Mouse (Mus musculus): ENCODE measurements around the gene Bend7.

The Bend7 gene

DNA sequence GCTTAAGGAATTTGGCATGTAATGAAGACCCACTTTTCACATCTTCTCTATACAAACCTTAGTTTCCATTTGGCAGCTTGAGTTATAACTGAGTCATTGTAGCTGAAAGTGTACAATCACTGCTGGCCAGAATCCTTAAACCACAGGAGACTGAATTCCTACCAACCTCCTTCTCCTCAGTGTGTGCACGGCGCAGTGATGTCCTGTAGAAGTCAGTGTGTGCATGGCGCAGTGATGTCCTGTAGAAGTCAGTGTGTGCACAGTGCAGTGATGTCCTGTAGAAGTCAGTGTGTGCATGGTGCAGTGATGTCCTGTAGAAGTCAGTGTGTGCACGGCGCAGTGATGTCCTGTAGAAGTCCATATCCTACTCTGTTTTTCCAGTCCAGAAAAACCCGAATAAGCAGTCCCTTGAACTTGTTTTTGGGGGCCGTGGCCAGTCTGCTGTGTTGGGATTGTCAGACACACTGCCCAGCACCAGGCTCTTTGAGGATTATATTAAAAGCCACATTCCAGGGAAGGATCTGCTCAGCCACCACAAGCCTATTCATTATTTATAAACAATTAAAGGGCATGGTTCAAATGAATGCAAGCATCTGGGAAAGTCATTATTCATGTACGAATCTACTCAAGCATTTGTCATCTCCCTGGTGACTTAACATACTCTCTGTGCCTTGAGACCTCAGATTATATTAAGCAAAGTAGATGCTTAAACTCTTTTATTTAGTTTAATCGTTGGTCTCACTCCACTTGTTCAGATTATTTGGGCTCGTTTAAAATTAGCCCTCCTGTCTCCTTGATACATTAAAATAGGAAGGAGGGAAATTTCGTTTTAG, 65.4 kb downstream of the Bend7 start:
- no peak for DNase-seq

DNA sequence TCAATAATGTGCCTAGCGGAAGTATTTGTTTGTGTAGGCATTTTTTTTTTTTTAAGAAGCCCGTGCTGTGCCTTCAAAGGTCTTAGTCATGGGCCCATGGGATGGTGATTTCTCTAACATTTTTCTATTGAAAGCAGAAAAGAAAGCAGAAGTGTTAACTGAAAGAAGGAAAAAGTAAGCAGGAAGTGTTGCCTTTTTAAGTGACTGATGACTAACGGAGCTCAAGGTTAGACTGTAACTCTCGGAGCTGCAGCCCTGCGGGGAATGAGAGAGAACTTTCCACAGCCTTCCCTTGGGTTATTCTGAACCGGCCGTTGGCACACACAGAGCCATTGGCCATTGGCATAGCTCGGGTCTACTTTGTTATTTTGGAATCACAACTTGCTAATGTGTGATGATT, 66.4 kb downstream of the Bend7 start:
- no peak for DNase-seq

DNA sequence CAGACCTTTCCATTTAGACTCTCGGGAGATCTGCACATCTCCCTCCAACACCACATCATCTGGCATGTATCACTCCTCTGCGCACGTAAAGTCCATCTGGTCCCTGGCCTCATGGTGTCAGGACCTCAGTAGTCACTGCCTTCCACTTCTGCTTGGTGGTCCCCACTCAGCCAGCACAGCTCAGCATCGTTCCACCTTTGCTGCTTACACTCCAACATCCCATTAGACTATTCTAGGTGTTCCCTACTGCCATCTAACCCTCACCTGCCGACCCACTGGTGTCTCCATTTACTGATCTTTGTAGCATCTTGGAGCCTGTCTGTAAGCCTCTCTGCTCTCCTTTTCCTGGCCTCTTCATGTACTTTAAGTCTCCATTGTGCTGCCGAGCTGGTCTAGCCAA, 67.4 kb downstream of the Bend7 start:
- no peak for DNase-seq

DNA sequence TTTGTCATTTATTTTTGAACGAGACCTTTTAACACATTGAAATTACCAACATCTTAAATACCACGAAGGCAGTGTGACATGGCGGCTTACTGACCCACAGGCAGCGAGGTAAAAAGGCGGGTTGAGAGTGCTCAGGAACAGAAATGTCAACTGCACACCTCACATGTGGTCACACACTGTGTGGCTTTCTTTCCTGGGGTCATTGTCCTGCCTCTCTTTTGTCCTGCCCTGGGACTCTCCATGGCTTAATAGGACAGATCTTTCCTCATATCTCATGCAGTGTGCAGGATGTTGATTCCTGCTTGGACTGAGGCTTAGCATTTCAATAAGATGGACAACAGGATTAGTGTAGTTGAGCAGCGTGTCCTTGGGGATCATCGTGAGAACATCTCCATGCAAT, 69.6 kb downstream of the Bend7 start:
- no peak for DNase-seq

DNA sequence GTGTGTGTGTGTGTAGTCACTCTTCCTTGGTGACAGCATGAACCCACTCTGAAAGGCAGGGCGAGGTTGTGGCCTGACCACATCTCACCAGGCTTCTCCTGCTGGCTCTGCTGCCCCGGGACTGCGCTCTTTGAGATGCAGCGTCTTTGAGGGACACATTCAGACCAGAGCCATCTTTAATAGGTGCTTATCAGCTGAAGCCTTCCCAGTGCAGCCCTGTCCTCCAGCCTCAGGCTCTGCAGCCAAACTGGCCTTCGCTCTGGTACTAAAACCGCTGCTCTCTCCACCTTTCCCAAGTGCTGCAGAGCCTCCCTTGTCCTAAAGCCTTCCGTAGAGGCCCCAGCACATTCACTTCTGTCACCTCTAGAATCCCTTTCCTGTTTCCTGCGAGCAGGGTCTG, 74.0 kb downstream of the Bend7 start:
- DNase-seq: no peak

DNA sequence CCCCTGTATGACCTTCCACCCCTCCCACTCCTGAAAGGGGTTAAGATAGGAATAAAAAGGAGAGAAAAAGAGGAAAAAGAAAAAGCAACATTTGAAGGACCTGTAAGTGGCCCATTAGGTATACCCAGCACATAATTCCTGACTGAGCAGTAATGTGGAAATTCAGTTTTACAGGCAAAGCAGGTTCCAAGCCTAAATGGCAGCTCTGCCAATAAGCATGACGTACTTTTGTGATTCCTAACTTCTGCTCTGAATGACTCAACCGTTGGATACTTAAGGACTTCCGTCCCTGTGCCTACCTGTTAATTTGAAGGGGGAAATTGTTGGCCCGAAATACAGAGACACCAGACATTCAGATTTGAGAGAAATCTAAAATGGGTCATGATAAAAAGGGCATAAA, 74.9 kb downstream of the Bend7 start:
- peak in 1 of 2 experiments; percentile 9 for DNase-seq

DNA sequence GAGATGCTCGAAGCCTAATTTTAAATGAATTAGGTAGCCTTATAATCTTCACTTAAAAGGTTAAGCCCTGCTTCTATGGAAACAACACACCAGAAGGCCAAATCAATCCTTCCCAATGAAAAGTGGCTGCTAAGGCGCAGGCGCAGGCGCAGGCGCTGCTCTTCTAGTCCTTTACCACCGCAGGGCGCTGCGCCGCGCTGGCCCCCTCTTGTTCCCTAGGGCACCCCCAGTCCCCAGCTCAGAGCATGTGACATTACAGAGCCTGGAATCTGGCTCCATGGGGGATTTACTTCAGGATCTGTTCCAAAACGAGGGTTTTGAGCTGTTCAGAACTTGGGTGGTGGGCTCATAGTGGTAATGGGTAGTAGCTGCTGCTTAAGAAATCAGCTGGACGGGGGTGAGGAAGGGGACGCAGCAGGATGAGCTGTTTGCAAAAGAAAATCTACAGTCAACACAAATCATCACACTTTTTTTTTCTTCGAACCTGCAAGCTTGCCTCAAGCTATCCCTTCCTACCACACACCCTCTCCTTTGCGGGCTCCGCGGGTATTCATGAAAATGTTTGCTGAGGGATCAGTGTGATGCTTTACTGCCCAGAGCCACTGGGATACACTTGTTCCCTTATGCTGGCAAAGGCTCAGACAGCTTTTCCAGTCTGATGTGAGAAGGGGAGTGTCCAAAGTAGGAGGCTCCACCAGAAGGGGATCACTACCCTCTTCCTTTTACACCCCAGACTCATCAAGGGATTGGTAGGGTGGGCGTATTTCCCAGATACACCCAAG, 85.0 kb downstream of the Bend7 start:
- DNase-seq: no peak

DNA sequence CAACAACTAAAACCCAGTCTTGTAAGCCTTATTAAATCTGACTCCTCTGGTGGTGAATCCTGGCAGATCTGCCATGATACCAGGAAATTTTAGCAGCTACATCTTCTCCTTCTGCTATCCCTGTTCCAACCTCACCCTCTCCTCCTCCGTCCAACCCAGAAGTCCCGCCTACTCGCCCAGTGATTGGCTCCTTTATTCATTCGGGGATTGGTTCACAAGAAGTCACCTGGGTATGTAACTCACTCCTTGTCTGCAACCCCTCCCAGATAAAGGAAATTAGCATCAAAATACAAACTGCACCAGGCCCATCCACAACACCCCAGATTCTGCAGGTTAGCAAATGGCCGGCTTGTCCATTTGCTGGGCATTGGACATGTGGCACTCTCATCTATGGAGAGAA, 98.7 kb downstream of the Bend7 start:
- DNase-seq: no peak

DNA sequence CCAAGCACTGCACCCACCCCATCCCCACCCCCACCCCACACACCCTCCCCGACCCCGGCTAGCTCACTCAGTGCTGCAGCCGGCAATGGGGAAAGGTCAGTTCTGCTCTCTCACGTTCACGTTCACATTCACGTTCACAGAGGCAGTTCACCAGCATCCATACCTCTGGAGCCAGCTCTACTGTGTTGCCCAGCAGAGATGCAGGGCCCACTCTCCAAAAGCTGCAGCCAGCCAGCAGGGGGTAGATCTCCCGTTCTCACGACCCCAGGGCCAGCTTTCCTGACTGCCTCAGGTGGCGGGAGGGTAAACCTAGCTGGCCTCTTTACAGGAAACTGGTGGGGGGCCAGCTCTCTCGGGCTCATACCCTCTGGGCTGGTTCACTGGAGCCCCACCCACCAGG, 100.0 kb downstream of the Bend7 start:
- DNase-seq: no peak

DNA sequence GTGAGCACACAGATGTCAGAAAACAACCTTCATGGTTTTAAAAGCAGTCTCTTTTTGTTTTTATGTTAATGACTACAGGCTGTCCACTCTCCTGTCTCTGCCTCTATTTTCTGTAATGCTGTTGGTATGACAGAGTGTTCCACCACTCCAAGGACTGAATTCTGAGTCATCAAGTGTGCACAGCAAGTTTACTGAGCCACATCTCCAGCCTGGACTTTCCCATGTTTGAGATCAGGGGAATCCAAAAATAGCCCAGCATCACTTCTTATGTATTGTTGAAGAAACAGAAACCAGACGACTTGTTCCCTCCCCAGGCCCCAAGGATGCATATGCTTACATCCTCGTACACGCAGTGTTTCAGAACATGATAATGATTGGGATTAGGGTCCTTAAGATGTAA, 102.6 kb downstream of the Bend7 start:
- no peak for DNase-seq

DNA sequence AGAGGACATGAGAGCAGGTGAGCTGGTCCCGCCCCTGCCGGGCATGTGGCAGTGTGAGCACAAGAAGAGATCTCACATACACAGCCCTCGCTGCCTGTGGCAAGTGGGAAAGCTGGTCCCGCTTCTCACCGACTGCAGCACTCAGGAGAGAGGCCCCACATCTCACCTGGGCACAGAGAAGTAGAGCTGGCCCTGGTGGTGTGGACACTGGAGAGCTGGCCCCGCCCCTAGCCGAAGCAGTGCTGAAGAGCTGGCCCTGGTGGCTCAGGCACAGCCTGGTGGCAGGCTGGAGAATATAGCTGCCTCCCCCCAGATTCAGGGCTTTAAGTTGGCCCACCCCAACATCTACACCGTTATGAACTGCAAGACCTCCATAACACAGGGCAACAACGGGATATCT, 106.4 kb downstream of the Bend7 start:
- DNase-seq: peak in 1 of 2 experiments; percentile 6

DNA sequence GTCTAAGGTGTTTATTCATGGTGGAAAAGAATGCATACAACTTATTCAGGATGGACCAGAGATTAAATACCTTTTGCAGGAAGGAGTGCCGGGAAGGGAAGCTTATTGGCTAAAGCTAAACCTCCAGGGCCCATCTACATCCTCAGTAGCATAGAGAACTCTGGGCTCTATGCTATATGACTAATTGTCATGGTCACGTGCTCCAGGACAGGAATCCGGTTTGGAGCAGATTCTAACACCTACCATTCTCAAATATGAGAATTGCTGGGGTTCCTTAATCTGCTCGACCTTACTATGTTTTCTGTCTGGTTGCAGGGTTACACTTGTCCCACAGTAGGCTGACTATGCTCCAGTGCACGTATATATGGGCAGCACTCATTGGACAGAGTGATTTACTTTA, 110.4 kb downstream of the Bend7 start:
- DNase-seq: no peak

DNA sequence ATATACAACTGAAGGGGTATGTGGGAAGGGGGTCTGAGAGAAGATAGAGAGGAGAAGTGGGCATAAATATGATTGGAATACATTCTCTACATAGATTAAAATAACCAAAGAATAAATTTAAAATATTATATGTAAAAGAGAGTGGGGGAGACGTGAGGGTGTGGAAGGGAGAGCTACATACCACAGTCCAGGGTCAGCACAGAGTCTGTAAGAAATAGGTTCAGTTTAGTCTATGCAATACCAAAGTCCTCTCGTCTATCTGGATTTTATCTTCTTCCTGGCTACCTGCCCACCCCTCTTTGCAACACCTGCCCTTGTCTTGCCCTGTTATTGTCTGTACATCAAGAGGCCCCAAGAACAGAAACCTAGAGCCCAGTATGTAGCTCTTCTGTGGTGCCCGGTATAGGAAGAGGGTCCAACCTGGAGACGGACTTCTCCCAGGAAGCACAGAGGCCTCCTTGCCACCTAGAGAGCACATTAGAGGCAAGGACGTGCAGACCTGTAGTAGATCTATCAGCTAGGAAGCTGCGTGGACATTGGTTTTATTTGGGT, 110.9 kb downstream of the Bend7 start:
- no peak for DNase-seq

DNA sequence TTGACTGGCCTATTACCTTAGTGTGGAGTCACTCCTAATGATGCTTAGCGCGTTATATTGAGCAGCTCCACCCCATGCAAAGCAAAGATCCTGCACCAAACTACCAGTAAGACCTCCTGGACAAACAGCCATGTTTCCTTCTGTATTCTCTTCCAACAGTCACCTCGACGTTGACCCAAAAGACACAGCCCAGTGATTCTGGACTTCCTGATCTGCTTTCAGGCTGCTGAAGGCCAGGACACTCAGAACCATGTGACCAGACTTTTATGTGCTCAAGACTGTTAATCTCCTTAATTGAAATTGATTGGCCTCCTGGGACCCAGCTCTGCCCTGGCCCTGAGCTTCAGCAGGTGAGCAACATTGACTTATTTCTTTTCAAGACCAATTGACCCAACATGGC, 111.4 kb downstream of the Bend7 start:
- DNase-seq: no peak

DNA sequence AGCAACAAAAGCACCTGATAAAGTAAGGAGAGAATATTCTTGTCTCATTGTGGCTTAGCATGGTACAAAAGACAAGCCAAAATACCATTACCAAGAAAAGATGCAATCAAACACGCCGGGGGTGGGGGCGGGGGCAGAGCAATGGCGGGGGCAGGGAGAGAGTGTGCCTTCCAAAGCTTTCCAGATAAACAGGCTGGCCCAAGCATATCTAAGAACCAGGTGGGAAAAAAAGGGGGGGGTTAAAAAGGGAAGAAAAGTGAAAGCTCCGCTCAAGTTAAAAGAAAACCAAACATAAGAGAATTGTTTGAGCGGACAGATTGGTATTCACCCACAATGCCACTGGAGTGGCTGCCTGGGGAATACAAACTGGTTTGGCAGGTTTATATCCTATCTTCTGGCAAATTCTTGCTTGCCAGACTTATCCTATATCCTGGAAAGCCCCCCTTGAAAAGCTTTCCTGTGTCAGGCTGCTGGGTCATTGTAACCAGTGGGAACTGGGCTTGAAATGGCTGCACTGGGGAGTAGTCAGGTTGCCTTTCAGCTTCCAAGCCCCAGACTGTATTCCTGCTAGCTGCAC, 111.9 kb downstream of the Bend7 start:
- DNase-seq: peak; percentile 7 to 26

DNA sequence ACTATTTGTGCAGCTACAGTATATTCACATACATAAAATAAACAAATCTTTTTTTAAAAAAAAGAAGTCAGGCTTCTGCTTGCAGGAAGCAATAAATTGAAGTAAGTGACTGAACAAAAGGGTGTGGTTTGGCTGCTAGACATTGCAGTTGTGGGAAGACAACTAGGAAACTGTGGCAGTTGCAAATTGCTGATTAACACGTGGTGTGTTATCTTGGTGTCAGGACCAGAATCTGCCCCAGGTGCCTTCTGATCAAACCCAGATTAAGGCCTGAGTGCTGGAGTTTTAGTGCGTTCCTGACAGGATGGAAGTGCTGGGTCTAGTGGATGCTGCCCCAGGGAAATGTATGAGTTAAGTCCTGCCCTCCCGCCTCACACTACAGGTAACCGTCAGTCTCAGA, 113.9 kb downstream of the Bend7 start:
- DNase-seq: no peak

DNA sequence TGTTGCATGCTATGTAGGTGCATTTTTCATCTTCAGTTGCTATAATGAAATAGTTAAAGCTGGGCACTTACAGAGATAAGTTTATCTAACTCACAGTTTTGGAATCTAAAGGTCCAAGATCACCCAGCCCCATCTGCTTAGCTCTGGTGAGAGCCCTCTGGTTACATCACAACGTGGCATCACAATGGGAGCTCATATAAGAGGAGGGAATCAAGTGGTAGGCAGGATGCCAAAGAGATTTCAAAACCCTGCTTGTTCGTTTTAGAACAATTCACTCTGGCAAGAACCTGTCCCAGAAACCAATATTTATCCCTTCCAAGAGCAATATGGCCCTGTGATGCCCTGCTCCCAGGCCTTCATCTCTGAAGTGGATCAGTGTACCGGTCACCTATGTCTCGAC, 114.5 kb downstream of the Bend7 start:
- DNase-seq: peak in 1 of 2 experiments; percentile 23

DNA sequence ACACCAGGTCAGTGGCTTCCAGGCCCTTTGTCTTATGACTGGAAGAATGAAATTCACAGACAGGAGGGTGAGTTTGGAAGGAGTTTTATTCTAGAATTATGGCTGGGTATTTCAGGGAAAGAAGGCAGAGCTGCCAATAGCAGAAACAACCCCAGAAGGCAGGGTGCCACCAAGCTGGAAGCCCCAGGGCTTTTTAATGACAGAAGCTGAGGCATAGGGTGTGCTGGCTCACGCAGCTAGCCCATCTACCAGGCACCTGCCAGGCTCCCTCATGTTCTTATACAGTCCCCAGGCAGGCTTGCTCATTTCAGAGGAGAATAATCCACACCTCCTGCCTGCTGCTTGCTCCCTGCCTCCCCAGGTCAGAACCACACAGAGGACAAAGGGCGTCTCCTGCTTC, 131.8 kb downstream of the Bend7 start:
- DNase-seq: no peak

Data from lung, postnatal 4 days (tissue).